ENCODE assay signal across 19 mouse cellular contexts in genomic region chr6:54092920-54093319, GRCm38 (mm10).
"Had no signal": no experiment of that assay in that cellular context is flagged by ENCODE, and none has a peak within 500 bp of the region (broad histone marks: within the 10 kb centered on the region; RNA-seq: fewer than 3 reads in every experiment).

No protein-coding gene starts in this region.

- H3K9ac ChIP-seq: liver, postnatal 0 days; lung, embryonic 15.5 days; midbrain, embryonic 12.5 days; neural tube, embryonic 13.5 days; neural tube, embryonic 15.5 days; stomach, embryonic 15.5 days had no signal

- H3K9me3 ChIP-seq: lung, embryonic 15.5 days; midbrain, embryonic 10.5 days; midbrain, embryonic 12.5 days; neural tube, embryonic 13.5 days; neural tube, embryonic 15.5 days; stomach, embryonic 15.5 days had no signal

- DNase-seq: liver, postnatal 0 days; lung, adult 2 months; lung, postnatal 14 days; lung, postnatal 4 days; midbrain, embryonic 14.5 days; right cerebral cortex, postnatal 14 days; thymus, adult 2 months; thymus, postnatal 25 days; thymus, postnatal 4 days had no signal

- H3K27ac ChIP-seq: lung, embryonic 15.5 days; midbrain, embryonic 10.5 days; midbrain, embryonic 12.5 days; neural tube, embryonic 13.5 days; neural tube, embryonic 15.5 days; stomach, embryonic 15.5 days; stomach, postnatal 0 days had no signal

- H3K36me3 ChIP-seq: lung, embryonic 15.5 days; midbrain, embryonic 10.5 days; midbrain, embryonic 12.5 days; neural tube, embryonic 13.5 days; neural tube, embryonic 15.5 days; stomach, embryonic 15.5 days had no signal

- H3K4me3 ChIP-seq: lung, embryonic 15.5 days; midbrain, embryonic 10.5 days; midbrain, embryonic 12.5 days; myocyte; neural tube, embryonic 13.5 days; neural tube, embryonic 15.5 days; stomach, embryonic 15.5 days had no signal

- H3K27me3 ChIP-seq: neural tube, embryonic 15.5 days; stomach, embryonic 15.5 days had no signal

- H3K4me1 ChIP-seq: lung, embryonic 15.5 days; neural tube, embryonic 15.5 days; stomach, embryonic 15.5 days had no signal

- H3K4me2 ChIP-seq: lung, embryonic 15.5 days; midbrain, embryonic 12.5 days; neural tube, embryonic 13.5 days; neural tube, embryonic 15.5 days; stomach, embryonic 15.5 days had no signal

- ATAC-seq: liver, postnatal 0 days; lung, postnatal 0 days; midbrain, embryonic 16.5 days had no signal
